Mouse (Mus musculus) neutrophil, adult 83 days (primary cell): ENCODE results near the gene Il31ra. TPM values are rescaled to one million over a fixed set of nuclear protein-coding genes. Genes with fewer than 3 reads are reported as not detected.

Experiments used
- total RNA-seq, 2 experiments: library from RNA; stranded (reverse); gene quantifications; one replicate each; pipeline ENCODE4 v1.2.4; 2023

The Il31ra gene
- total RNA-seq = 1 to 10 TPM in 1 of 2 experiments, under 1 TPM in 1; 0.85 to 1.3 TPM

DNA sequence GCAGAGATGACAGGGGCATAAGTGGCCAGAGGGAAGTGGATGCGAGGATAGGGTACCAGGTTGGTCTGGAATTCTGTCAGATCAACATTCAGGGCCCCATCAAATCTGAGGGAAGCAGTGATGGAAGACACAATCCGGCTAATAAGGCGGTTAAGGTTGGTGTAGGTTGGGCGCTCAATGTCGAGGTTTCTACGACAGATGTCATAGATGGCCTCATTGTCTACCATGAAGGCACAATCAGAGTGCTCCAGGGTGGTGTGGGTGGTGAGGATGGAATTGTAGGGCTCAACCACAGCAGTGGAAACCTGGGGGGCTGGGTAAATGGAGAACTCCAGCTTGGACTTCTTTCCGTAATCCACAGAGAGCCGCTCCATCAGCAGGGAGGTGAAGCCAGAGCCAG lies at the start of gene Il31ra:
Gene Il31ra (minus strand): TSS at position 101 of the 400 bp plus-strand sequence.

Other genes with a start within 250 kb of the Il31ra start
- 10 to 100 TPM; 51.9 to 57.1 TPM for gene Il6st, start 130.3 kb downstream of the Il31ra start, total RNA-seq
- gene Ddx4, start 58.1 kb upstream of the Il31ra start, total RNA-seq = under 1 TPM in 1 of 2 experiments, not detected in 1; 0.31 TPM
- 10 to 100 TPM; 41.3 to 43.2 TPM for gene Slc38a9, start 66.4 kb upstream of the Il31ra start, total RNA-seq
- gene Plpp1, start 206.4 kb upstream of the Il31ra start, total RNA-seq = 1 to 10 TPM; 2.5 to 4.1 TPM